Mouse (Mus musculus) testis, adult 2 months (tissue): ENCODE data around the gene Ssbp3. TPM values are rescaled to one million over a fixed set of nuclear protein-coding genes. Genes with fewer than 3 reads are reported as not detected.

Experiments
- H3K27ac ChIP-seq: fragments of 200-500 bp; 2 replicates; pipeline ENCODE4 v1.5.1; 2012; ENCODE audit warnings: low read depth, low read length; ENCODE audit not compliant: control insufficient read depth, insufficient read depth
- H3K27me3 ChIP-seq: fragments of 200-500 bp; 2 replicates; pipeline ENCODE4 v1.6.1; 2012; ENCODE audit warnings: mild to moderate bottlenecking, low read length, moderate library complexity; ENCODE audit not compliant: control insufficient read depth, insufficient read depth
- H3K36me3 ChIP-seq: fragments of 200-500 bp; 2 replicates; pipeline ENCODE4 v1.6.1; 2012; ENCODE audit warnings: mild to moderate bottlenecking, low read length; ENCODE audit not compliant: control insufficient read depth, insufficient read depth
- H3K4me1 ChIP-seq: fragments of 200-500 bp; 2 replicates; pipeline ENCODE4 v1.6.1; 2012; ENCODE audit warnings: low read length; ENCODE audit not compliant: control insufficient read depth, insufficient read depth
- H3K4me3 ChIP-seq: fragments of 200-500 bp; 2 replicates; pipeline ENCODE4 v1.5.1; 2012; ENCODE audit warnings: low read depth, mild to moderate bottlenecking, low read length, moderate library complexity, mixed read lengths; ENCODE audit not compliant: control insufficient read depth
- CTCF ChIP-seq: fragments of 200-500 bp; IDR thresholded peaks from 2 replicates; pipeline ENCODE4 v1.5.1; 2012; ENCODE audit warnings: low read depth, mild to moderate bottlenecking, inconsistent platforms, low read length, moderate library complexity; ENCODE audit not compliant: control insufficient read depth, insufficient read depth, insufficient replicate concordance
- POLR2A ChIP-seq: fragments of 200-500 bp; IDR thresholded peaks from 2 replicates; pipeline ENCODE4 v1.6.1; 2012; ENCODE audit warnings: low read depth, mild to moderate bottlenecking, inconsistent platforms, low read length, moderate library complexity; ENCODE audit not compliant: control insufficient read depth
- polyA plus RNA-seq: library from polyadenylated mRNA; depleted of rRNA; stranded (reverse); fragments of >200 nt; gene quantifications from 2 replicates; pipeline ENCODE4 v1.2.3, GENCODE M21; 2012; rRNA removed

Ssbp3 gene
- polyA plus RNA-seq, 1 experiment = 38.3 TPM

DNA sequence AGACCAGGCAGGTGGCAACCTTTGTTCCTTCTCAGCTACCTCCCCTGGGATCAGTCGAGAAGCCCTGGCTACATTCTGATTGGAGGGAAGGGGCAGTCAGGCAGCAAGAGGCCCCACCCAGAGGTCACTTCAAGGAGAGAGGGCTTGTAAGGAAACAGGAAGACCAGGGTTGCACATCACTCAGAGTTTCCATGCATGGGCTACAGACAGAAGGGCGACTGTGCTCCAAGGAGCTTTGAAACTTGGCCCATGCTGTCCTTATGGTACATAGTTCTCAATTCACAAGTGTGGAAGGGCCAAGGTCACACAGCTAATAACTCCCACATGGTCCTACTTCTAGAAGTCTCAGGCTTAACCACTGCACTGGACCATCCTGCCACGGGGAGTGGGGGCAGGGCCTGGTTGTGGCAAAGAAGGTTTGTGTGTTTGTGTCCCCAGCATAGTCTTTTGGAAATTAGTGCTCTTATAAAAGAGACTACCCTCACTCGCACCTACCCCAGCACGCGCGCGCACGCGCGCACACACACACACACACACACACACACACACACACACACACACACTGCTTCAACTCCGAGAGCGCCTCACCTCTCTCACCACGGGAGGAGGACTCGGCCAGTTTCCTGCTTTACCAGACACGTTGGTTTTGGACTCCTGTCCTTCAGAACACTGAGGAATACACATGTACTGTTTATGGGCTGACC, 184.1 kb downstream of the Ssbp3 start:
- H3K4me1 ChIP-seq = peaks cover 7% of the 10 kb centered on the region

DNA sequence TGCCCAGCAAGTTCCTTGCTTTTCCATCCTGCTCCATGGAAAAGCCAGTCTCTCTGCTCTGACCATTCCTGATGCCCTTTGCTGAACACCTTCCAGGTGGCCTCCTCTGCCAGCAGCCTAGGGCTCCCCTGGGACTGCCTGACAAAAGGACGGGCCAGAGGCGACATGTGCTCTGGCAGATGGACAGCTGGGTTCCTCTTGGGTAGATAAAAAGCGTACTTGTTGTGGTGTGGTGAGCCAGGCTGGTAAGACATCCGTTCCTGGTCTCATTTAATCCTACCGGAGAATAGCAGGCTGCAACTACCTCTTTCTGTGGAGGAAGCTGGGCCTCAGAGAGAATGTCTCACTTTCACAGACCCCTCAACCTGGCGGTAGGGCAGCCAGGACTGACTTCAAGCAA, 185.5 kb downstream of the Ssbp3 start:
- Histone ChIP-seq H3K4me1 (peaks cover 7% of the 10 kb centered on the region), H3K27me3 (no peaks in the 10 kb centered on the region), H3K36me3 (no peaks in the 10 kb centered on the region), H3K4me3 (no peak overlapping the region), H3K27ac (no peak overlapping the region)
- TF ChIP-seq CTCF (no peak), POLR2A (no peak)

More for the DNA sequence above, 184.1 kb downstream of the Ssbp3 start:
- TF ChIP-seq CTCF = no peak
- no peak for TF ChIP-seq POLR2A
- no peak overlapping the region for H3K27ac ChIP-seq
- H3K4me3 ChIP-seq = no peak overlapping the region
- no peaks in the 10 kb centered on the region for H3K27me3 ChIP-seq
- no peaks in the 10 kb centered on the region for H3K36me3 ChIP-seq

DNA sequence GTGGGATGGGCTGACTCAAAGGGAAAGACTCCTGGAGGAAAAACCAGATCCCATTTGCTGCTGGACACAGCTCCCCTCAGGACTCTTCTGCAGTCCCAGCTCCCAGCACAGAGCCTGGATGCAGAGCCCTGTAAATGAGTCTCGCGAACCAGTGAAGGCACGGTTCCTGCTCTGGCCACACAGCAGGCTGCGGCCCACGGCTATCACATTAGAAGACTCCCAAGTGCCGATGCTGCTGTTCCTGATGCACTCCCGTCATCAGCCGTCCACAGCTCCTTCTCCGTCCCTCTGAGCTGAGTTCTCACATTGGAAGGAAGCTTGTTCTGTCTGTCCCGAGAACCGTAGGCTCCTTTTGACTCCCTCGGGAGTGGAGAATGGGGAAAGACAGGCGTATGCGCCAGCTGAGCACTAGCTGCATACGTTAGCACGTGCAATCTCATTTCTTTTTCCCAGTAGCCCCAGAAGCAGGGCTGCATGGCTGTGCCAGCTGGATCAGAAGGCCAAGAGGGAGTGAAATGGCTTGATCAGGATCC, 186.4 kb downstream of the Ssbp3 start, which contains the start of gene Cdcp2:
Gene Cdcp2, plus strand, starts transcription at position 51 of the 533 bp plus-strand sequence.
- TF ChIP-seq CTCF (no peak), POLR2A (no peak)
- no peak within 1 kb of the TSS for H3K4me3 ChIP-seq
- no peaks in the 10 kb centered on the region for H3K27me3 ChIP-seq
- no peak within 1 kb of the TSS for H3K27ac ChIP-seq
- peaks cover 7% of the 10 kb centered on the region for H3K4me1 ChIP-seq
- no peaks in the 10 kb centered on the region for H3K36me3 ChIP-seq

DNA sequence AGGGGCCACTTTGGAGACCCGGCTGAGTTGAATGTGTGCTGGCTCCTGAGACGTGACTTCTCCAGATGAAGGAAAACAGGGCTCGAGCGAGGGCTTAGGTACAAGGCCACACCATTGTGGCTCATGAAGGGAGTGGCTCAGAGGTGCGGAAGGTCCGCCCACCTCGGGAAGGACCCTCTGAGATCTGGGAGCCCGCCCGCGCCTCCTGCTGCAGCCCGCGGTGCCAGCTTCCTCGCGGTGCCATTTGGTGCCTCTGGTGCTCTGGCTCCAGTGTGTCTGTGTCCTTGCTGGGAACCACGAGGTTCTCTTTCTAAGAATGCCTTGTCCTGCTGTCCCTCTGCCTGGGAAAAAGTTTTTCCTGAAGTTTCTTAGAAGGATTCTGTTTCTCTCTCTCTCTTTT, 187.4 kb downstream of the Ssbp3 start:
- TF ChIP-seq POLR2A (no peak), CTCF (no peak)
- no peak overlapping the region for H3K27ac ChIP-seq
- H3K4me1 ChIP-seq = peaks cover 7% of the 10 kb centered on the region
- H3K36me3 ChIP-seq = no peaks in the 10 kb centered on the region
- no peak overlapping the region for H3K4me3 ChIP-seq
- H3K27me3 ChIP-seq = no peaks in the 10 kb centered on the region

DNA sequence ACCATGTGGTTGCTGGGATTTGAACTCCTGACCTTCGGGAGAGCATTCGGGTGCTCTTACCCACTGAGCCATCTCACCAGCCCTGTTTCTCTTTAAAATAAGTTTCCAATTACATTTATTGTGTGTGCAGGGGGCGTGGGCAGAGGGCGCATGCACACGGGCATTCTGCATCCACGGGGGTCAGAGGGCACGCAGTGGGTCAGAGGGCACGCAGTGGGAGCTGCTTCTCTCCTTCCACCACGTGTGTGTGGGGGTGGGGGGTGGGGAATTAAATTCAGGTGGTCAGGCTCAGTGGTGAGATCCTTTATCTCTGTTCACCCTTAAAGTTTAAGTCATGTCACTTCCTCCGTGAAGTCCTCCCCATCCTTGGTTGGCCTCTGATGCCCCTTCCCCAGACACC, 187.9 kb downstream of the Ssbp3 start:
- peaks cover 7% of the 10 kb centered on the region for H3K4me1 ChIP-seq
- TF ChIP-seq CTCF (no peak), POLR2A (no peak)

DNA sequence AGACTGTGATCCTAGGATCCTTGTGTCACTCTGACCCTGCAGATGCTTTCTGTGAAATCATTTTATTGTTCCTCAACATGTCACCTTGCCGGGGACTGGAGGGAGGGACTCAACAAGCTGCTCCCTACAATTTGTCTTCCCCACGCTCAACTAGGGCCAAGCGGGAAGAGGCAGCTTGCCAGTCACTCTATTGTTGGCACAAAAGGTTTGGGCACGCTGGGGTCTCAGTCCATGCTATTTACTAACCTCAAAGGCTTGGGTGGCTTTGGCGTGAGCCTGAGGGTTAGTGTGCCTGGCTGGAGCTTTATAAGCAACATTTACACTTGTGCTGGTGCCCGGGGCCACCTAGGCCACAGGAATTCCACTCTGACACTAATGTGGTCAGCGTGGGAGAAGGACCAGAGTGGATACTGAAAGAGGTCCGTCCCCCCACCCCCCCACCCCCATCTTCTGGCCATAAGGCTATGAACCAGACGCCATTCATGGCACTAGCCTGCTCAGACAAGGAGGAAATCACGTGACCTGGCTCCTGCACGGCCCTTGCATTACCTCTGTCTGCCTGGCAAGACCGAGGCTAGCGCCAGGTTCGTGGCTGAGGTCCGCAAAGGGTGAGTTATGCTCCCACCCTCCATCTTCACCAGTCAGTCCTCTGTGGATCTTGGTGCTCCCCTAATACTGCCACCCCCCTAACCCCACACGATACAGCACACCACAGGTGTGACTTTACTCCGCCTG, 188.5 kb downstream of the Ssbp3 start:
- H3K4me3 ChIP-seq = no peak overlapping the region
- H3K4me1 ChIP-seq = peaks cover 7% of the 10 kb centered on the region
- H3K27ac ChIP-seq = no peak overlapping the region
- no peak for TF ChIP-seq POLR2A
- TF ChIP-seq CTCF = no peak
- no peaks in the 10 kb centered on the region for H3K36me3 ChIP-seq
- H3K27me3 ChIP-seq = no peaks in the 10 kb centered on the region

More for the DNA sequence above, 187.9 kb downstream of the Ssbp3 start:
- no peak overlapping the region for H3K4me3 ChIP-seq
- H3K27ac ChIP-seq = no peak overlapping the region
- H3K27me3 ChIP-seq = no peaks in the 10 kb centered on the region
- H3K36me3 ChIP-seq = no peaks in the 10 kb centered on the region

Other genes starting within 250 kb of the Ssbp3 start
- gene Ttc4, start 231.8 kb upstream of the Ssbp3 start, polyA plus RNA-seq = 155 and 159 TPM in 2 replicates
- gene Mroh7, start 179.8 kb upstream of the Ssbp3 start, polyA plus RNA-seq = 158 and 166 TPM in 2 replicates
- 1.0 and 1.1 TPM in 2 replicates for gene Fam151a, start 176.8 kb upstream of the Ssbp3 start, polyA plus RNA-seq
- 0.93 and 1.0 TPM in 2 replicates for gene Acot11, start 105.7 kb upstream of the Ssbp3 start, polyA plus RNA-seq
- gene Mrpl37, start 156.2 kb downstream of the Ssbp3 start, polyA plus RNA-seq = 73.8 and 74.4 TPM in 2 replicates
- 5.7 and 7.2 TPM in 2 replicates for gene Cyb5rl, start 156.3 kb downstream of the Ssbp3 start, polyA plus RNA-seq
- not detected in 2 replicates for gene Cdcp2, start 186.2 kb downstream of the Ssbp3 start, polyA plus RNA-seq